Mouse (Mus musculus) MEL (cell line): ENCODE results near the gene Mc3r. TPM values are rescaled to one million over a fixed set of nuclear protein-coding genes. Genes with fewer than 3 reads are reported as not detected.

Experiments
- DNase-seq: peaks from one replicate; pipeline ENCODE4 v3.0.0; 2011; ENCODE audit warnings: low read depth, low spot score
- H3K27ac ChIP-seq: 2 replicates; pipeline ENCODE4 v1.5.1; 2012; ENCODE audit warnings: low read depth, mild to moderate bottlenecking, control low read depth, low read length, moderate library complexity; ENCODE audit not compliant: control insufficient read depth
- H3K27me3 ChIP-seq, 2 experiments: fragments of 150-350 bp in 1 of 2; sonication (generic) in 1 of 2; 2 replicates each; pipeline ENCODE4 v1.6.1; 2012; ENCODE audit warnings: low read length in 2 of 2, mild to moderate bottlenecking in 2 of 2, improper control_type of control experiment in 1 of 2, moderate library complexity in 1 of 2; ENCODE audit not compliant: insufficient read depth in 2 of 2, control insufficient read depth in 1 of 2
- H3K36me3 ChIP-seq, 2 experiments: 2 replicates each; pipeline ENCODE4 v1.6.1; 2012 to 2014; ENCODE audit warnings: low read length in 2 of 2, improper control_type of control experiment in 1 of 2, inconsistent platforms in 1 of 2, mild to moderate bottlenecking in 1 of 2; ENCODE audit not compliant: insufficient read depth in 2 of 2, control insufficient read depth in 1 of 2
- H3K4me1 ChIP-seq, 2 experiments: fragments of 150-350 bp in 1 of 2; sonication (generic) in 1 of 2; 2 replicates each; pipeline ENCODE4 v1.6.1; 2012; ENCODE audit warnings: low read length in 2 of 2, improper control_type of control experiment in 1 of 2, mild to moderate bottlenecking in 1 of 2; ENCODE audit not compliant: insufficient read depth in 2 of 2, control insufficient read depth in 1 of 2
- H3K4me3 ChIP-seq, 2 experiments: fragments of 150-350 bp in 1 of 2; sonication (generic) in 1 of 2; 2 replicates each; pipeline ENCODE4 v1.5.1; 2012; ENCODE audit warnings: low read depth in 2 of 2, low read length in 2 of 2, mild to moderate bottlenecking in 2 of 2, moderate library complexity in 2 of 2, control low read depth in 1 of 2, improper control_type of control experiment in 1 of 2; ENCODE audit not compliant: control insufficient read depth in 1 of 2, insufficient read depth in 1 of 2
- H3K79me2 ChIP-seq: 2 replicates; pipeline ENCODE4 v1.6.1; 2012; ENCODE audit warnings: mild to moderate bottlenecking, low read length, moderate library complexity; ENCODE audit not compliant: control insufficient read depth, poor library complexity, insufficient read depth
- H3K9ac ChIP-seq: 2 replicates; pipeline ENCODE4 v1.6.1; 2012; ENCODE audit warnings: low read depth, mild to moderate bottlenecking, control low read depth, low read length, moderate library complexity; ENCODE audit not compliant: control insufficient read depth, poor library complexity, severe bottlenecking
- H3K9me3 ChIP-seq: fragments of 150-350 bp; sonication (generic); replicated peaks from 2 replicates; pipeline ENCODE4 v1.6.1; 2012; ENCODE audit warnings: mild to moderate bottlenecking, low read length, improper control_type of control experiment, moderate library complexity; ENCODE audit not compliant: insufficient read depth
- BHLHE40 ChIP-seq: IDR thresholded peaks from 2 replicates; pipeline ENCODE4 v1.6.1; 2012; ENCODE audit warnings: low read depth, mild to moderate bottlenecking, inconsistent platforms, low read length, improper control_type of control experiment, borderline replicate concordance
- CHD2 ChIP-seq: IDR thresholded peaks from 2 replicates; pipeline ENCODE4 v1.6.1; 2011; ENCODE audit warnings: low read length, improper control_type of control experiment
- CTCF ChIP-seq, 3 experiments: IDR thresholded peaks in 2 of 3; conservative IDR thresholded peaks in 1 of 3; 2 replicates each; pipeline ENCODE4 v1.5.1; 2011 to 2012; ENCODE audit warnings: low read length in 3 of 3, low read depth in 2 of 3, mild to moderate bottlenecking in 2 of 3, improper control_type of control experiment in 1 of 3, inconsistent platforms in 1 of 3, mixed read lengths in 1 of 3, moderate library complexity in 1 of 3; ENCODE audit not compliant: control insufficient read depth in 1 of 3, insufficient read depth in 1 of 3, poor library complexity in 1 of 3, severe bottlenecking in 1 of 3
- GATA1 ChIP-seq: IDR thresholded peaks from 2 replicates; pipeline ENCODE4 v1.6.1; 2011; ENCODE audit warnings: low read depth, low read length, improper control_type of control experiment
- JUND ChIP-seq: IDR thresholded peaks from 2 replicates; pipeline ENCODE4 v1.6.1; 2011; ENCODE audit warnings: low read depth, mild to moderate bottlenecking, improper control_type of control experiment, low read length
- MAX ChIP-seq: IDR thresholded peaks from 2 replicates; pipeline ENCODE4 v1.6.1; 2011; ENCODE audit warnings: low read length, improper control_type of control experiment
- MYB ChIP-seq: IDR thresholded peaks from 2 replicates; pipeline ENCODE4 v1.6.1; 2011; ENCODE audit warnings: mild to moderate bottlenecking, low read depth, low read length, improper control_type of control experiment
- RAD21 ChIP-seq: IDR thresholded peaks from 2 replicates; pipeline ENCODE4 v1.6.1; 2011; ENCODE audit warnings: mild to moderate bottlenecking, low read depth, low read length, improper control_type of control experiment
- RCOR1 ChIP-seq: IDR thresholded peaks from 2 replicates; pipeline ENCODE4 v1.6.1; 2012; ENCODE audit warnings: low read depth, mild to moderate bottlenecking, inconsistent platforms, low read length, improper control_type of control experiment
- SIN3A ChIP-seq: IDR thresholded peaks from 2 replicates; pipeline ENCODE4 v1.6.1; 2012; ENCODE audit warnings: low read length, improper control_type of control experiment, inconsistent platforms
- SMC3 ChIP-seq: IDR thresholded peaks from 2 replicates; pipeline ENCODE4 v1.6.1; 2011; ENCODE audit warnings: low read depth, low read length, improper control_type of control experiment
- TBP ChIP-seq: IDR thresholded peaks from 2 replicates; pipeline ENCODE4 v1.8.0; 2011; ENCODE audit warnings: low read depth, low read length, improper control_type of control experiment
- TCF12 ChIP-seq: IDR thresholded peaks from 2 replicates; pipeline ENCODE4 v1.6.1; 2014; ENCODE audit warnings: low read depth, mild to moderate bottlenecking, inconsistent platforms, low read length, improper control_type of control experiment, moderate library complexity
- UBTF ChIP-seq: IDR thresholded peaks from 2 replicates; pipeline ENCODE4 v1.6.1; 2012; ENCODE audit warnings: low read depth, mild to moderate bottlenecking, inconsistent platforms, low read length, improper control_type of control experiment, moderate library complexity, borderline replicate concordance; ENCODE audit not compliant: insufficient read depth
- ZC3H11A ChIP-seq: IDR thresholded peaks from 2 replicates; pipeline ENCODE4 v1.6.1; 2012; ENCODE audit warnings: low read depth, mild to moderate bottlenecking, inconsistent platforms, low read length, improper control_type of control experiment
- ZNF384 ChIP-seq: IDR thresholded peaks from 2 replicates; pipeline ENCODE4 v1.6.1; 2012; ENCODE audit warnings: low read depth, mild to moderate bottlenecking, inconsistent platforms, low read length, improper control_type of control experiment
- polyA plus RNA-seq, 2 experiments: library from polyadenylated mRNA; stranded (reverse) in 1 of 2; unstranded in 1 of 2; fragments of >175 nt in 1 of 2; fragments of >200 nt in 1 of 2; gene quantifications; 2 replicates each; pipeline versions ENCODE4 v1.2.1 to v1.2.4; 2012; ENCODE audit warnings: low replicate concordance in 2 of 2, low read depth in 1 of 2; ENCODE audit not compliant: insufficient read length in 2 of 2, insufficient read depth in 1 of 2, missing spikeins in 1 of 2
- total RNA-seq: library from RNA; depleted of rRNA; stranded (reverse); fragments of 300-350 nt; gene quantifications from 2 replicates; pipeline ENCODE4 v1.2.3, GENCODE M21; 2012; rRNA removed

Mc3r gene
- total RNA-seq (0.04 TPM in 1 of 2 replicates, not detected in the other), polyA plus RNA-seq (not detected)

GRCm38 (mm10) chr2:172248106-172248764 lies at the start of gene Mc3r:
Gene Mc3r, plus strand, starts transcription at chr2:172248492.
- H3K9ac ChIP-seq, result no peak within 1 kb of the TSS
- TF ChIP-seq GATA1 (no peak), SMC3 (peak; percentile 94), RAD21 (peak; percentile 77), CTCF (IDR thresholded peaks at IDR 0.05 in 2 of 3, conservative IDR thresholded peaks at IDR 0.05 in 1 of 3; ENCODE audit: control insufficient read depth in 1 of 3, insufficient read depth in 1 of 3, low read depth in 2 of 3, low read length in 3 of 3, poor library complexity in 1 of 3, severe bottlenecking in 1 of 3) (peak; percentile 69 to 92 (median 85)), ZC3H11A (peak; percentile 90)
- no peak within 1 kb of the TSS for H3K27ac ChIP-seq
- H3K9me3 ChIP-seq, result no peaks in the 10 kb centered on the region
- H3K4me3 ChIP-seq, result no peak within 1 kb of the TSS
- H3K4me1 ChIP-seq, result no peaks in the 10 kb centered on the region
- H3K36me3 ChIP-seq, result no peaks in the 10 kb centered on the region
- no peaks in the 10 kb centered on the region; a peak in 1 of 4 replicates for H3K27me3 ChIP-seq
- DNase-seq, result peak; percentile 61
- no peaks in the 10 kb centered on the region for H3K79me2 ChIP-seq

GRCm38 (mm10) chr2:172201998-172202780 lies 46.1 kb upstream of the Mc3r start:
- Histone ChIP-seq H3K36me3 (no peaks in the 10 kb centered on the region), H3K4me1 (no peaks in the 10 kb centered on the region), H3K27ac (no peak overlapping the region), H3K9ac (no peak overlapping the region), H3K79me2 (no peaks in the 10 kb centered on the region), H3K4me3 (no peak overlapping the region), H3K27me3 (no peaks in the 10 kb centered on the region), H3K9me3 (no peaks in the 10 kb centered on the region)
- no peak for DNase-seq
- TF ChIP-seq TBP, result no peak
- no peak for TF ChIP-seq CHD2
- no peak for TF ChIP-seq UBTF
- TF ChIP-seq TCF12, result no peak
- no peak for TF ChIP-seq SIN3A
- TF ChIP-seq MYB, result no peak
- TF ChIP-seq BHLHE40, result no peak
- no peak for TF ChIP-seq MAX
- TF ChIP-seq JUND, result no peak
- no peak for TF ChIP-seq RCOR1
- TF ChIP-seq ZNF384, result no peak
